Mouse (Mus musculus) embryo, embryonic 10.5 days (tissue): ENCODE data around the gene Grap2.
"Not testable (repeated sequence)": the region's sequence is repeated elsewhere in the genome, so short reads cannot be mapped to it uniquely, and the experiment has no call there.

Experiments
- DNase-seq: peaks from one replicate; pipeline ENCODE4 v3.0.0-alpha.2; 2015; ENCODE audit warnings: low spot score

Gene Grap2

DNA sequence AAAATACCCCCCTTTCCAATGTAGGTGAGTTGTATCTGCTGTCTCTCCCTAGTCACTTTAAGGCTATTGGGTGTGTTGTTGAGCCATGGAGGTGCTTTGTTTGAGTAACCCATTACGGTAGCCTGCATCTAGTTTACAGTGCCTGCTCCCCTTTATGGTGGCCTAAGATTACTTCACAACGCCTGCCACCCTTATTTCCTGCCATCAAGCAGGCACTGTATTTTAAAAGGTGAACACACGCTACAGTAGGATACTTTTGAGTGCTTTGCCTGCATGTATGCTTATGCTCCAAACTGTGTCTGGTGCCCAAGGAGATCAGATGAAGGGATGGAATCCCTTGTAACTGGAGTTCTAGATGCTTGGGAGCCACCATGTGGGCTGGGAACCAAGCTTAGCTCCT is 5.3 kb upstream of the Grap2 start:
- DNase-seq, result no peak

DNA sequence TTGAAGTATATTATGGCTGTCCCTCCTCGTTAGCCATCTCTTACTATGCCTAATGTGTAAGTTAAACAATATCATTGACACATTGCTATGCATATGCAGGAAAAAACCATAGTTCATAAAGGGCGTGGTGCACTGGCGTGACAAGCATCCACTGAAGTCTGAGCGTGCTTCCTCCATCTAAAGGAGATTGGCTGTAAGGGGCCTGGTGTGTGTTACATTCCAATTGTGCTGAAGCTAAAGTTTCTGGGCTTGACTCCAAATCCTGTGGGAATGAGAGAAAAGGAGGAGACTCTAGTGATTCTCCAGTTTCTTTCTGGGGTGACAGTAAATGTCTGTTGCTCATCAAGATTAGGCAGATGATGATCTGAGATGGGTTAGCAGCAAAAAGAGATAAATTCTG is 4.7 kb upstream of the Grap2 start:
- DNase-seq, result no peak

DNA sequence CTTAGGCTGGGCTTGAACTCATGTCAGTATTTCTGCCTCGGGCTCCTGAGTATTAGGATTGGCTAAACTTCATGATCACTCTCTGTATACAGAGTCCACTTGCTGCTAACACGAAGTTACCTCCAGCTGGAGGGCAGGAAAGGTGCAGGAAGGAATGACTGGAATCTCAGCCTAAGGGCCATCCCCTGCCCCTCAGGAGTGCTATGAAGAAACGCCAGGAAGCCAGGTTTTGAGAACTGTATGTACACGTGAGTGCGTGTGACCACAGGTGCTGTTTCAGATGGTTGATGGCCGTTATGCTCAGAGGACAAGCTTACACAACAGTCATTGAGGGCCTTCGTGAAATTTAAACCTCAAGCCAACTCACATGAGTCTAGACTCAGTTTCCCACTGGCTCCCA is 3.2 kb upstream of the Grap2 start:
- DNase-seq, result no peak

DNA sequence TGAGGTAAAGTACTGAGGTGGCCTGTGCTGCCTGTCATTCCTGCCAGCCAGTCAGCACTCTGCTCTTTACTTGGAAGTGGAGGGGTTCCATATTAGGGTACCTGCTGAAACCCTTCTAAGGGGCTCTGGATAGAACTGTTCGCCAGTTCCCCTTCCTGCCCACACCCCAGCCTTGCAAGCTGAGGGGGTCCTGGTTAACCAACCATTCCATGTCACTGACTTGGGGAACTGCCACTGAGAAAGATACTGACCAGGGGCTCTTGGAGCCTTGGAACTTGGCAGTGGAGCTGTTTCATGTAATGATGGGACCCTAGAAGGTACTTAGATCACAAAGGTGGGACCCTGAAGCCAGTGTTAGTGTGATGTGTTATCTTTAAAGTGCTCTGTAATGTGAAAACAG is 2.2 kb upstream of the Grap2 start:
- DNase-seq, result no peak

DNA sequence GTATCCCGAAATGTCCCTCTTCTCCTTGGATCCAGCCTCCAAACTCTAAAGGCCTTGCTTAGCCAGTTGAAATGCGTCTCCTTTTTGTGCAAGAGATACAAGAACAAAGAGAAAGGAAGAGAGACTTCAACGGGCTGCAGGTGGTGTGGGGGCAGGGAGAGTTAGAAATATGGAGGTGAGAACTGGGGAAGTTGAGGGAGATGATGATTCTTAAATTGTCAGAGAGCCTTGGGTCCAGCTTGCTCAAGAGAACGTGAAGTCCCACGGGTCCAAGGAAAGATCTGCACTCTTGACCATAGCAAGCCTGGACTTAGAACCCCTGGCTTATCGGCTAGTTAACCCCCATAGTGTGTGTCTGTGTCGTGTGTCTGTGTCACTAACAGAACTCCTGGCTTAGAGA is 783 bp upstream of the Grap2 start:
- no peak for DNase-seq

DNA sequence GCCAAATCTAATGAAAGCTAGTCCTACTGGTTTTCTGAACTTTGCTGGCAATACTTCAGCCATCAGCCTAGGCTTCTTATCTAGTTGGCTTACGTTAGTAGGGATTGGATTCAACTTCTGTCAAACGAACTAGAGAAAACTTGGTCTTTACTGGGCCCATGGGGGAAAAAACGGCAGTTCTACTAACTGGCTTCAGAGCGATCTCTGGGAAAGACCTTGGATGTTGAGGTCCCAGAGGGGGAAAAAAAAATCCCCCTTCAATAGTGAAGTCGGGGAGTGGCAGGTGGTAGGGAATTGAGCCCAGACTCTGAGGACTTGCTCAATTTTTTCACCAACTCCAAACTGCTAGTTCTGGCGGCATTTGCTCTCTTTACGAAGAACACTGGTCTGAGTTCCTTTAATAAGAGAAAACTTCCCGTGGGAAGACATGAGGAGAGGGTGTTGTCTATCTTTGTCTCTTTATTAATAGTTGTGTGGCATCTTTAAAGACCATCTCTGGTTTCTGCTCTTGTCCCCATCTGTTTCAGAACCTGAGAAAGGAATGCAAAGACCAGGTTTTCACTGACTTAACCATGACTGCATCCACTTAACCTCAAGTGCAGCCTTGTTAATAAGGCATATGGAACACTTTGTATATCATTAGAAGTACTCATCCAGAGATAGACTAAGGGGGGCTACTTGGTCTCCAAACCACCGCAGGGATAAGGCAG is 572 bp downstream of the Grap2 start:
- no peak for DNase-seq

DNA sequence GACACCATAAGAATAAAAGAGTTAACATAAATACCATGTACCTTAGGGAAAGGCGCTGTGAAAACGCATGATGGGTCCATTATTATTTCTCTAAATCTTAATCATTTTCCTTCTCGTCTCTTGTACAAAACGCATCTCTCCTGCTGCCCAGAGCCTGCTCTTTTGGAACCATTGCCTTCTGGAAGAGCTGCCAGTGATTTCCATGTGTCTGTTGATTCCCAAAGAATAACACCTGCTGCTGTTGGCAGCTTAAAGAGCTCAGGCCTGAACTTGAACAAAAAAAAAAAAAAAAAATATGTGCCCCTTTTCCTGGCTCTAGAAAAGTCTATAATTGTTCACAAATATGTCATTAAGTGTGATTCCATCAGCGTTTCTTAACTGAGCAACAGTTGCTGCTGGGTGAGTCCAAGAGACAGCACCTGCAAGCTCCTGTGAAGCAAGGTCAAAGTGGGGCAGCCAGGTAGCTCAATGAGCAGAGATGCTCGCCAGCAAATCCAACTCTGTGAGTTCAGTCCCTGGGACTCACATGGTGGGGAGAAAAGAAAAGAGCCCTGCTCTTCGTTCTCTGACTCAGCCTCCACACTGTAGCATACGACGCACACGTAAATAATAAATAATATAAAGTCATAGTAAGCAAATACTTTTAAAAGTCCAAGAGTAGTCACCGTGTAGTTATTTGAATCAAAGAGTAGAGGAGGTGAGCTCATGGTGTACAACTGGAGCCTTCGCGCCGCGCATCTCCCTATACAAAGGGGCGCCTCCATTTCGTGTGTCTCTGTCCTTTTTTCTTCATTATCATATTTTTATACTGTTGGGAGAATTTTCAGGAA is 2.0 kb downstream of the Grap2 start:
- DNase-seq, result no peak

DNA sequence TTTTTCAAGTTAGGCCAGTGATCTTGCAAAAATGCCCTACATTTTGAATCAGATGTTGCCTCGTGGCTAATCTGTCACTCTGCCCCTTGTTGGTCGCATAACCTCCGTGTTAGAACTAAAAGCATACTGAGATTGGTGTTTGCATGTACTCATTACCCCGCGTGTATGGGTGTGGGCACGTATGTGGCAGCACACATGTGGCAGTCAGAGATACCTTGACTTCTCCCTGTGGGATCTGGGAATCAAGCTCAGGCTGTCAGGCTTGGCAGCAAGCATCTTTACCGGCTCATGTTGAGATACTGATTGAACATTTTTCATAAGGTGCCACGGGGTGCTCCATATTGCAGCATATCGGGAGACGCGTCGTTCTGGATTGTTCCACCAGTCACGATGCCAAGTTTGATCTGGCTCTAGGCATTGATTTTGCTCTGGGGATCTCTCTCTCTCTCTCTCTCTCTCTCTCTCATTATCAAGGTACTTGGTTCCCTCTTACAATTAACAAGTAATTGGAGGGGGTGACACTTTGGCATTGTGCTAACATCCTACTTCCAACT is 3.5 kb downstream of the Grap2 start:
- DNase-seq, result no peak

DNA sequence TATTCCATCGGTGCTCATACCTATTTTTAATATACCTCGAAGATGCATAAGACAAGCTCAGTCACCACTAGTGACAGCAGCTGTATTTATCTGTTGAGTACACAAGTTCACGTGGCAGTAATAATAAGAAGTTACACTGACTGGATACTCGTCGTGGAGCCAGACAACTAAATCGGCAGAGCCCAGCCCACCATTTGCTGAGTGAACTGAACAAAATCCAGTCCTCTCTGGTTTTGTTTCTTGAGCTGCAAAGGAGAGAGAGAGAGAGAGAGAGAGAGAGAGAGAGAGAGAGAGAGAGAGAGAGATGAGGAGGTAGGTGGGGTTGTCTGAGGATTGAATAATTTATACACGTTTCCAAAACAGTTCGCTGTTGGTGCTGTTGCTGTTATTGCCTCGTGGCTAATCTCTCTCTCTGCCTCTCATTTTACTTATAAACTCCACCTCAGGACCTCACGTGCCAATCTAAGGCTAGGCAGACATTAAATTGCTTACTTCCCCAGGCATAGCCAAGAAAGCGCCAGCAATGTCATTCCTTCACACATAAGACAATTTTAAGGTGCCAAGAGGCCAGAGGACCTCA is 4.1 kb downstream of the Grap2 start:
- DNase-seq, result no peak

DNA sequence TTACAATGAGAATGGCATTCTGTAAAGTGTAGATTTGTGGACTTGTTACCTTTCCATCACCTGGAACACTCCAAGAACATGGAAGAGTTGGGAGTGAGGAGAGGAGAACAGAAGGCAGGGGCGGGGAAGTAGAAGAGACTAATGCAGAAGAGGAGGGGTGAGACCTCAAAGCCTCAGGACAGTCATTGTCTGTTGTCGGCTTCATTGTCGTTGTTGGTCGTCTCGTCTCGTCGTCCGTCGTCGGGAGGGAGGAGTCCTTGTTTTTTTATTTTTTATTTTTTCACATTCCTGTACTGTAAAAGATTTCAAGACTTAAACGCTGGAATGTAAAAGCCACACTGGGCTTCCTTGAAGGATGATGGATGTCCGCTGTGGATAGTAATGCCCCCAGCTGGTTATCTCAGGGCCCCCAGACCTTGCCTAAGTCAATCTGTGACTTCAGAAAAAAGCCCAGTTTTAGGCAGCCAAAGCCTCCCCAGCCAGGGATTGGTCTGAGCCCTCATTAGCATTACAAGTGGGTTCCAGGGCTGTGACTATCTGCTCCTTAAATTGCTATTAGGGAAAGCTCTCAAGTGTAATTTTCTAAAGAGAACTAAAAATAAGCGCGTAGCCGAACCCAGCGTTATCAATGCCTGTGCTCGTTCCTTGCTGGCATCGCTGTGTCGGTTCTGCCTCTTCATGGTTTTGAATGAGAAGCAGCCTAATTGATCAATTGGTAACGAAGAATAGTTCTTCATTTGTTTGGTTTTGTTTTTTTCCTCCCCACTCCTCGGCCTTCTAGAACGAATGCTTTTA is 5.0 kb downstream of the Grap2 start:
- peak; percentile 30 for DNase-seq

DNA sequence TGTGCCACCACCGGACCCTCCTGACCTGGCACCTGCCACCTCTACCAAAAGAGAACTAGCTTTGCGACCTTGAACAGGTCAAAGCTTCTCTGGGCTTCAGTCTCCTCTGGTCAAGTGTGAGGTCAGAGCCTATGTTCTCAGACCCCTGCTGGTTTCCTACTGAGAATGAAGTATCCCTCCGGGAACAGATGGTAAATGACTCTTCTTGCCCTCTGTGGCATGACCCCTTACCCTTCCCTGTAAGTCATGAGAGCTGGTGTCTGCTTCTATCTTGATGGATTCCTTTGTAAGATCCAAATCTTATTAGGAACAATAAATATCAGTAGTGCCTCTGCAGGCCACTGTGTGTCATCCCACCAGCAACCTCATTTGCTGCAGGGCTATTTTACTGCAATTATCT is 6.7 kb downstream of the Grap2 start:
- DNase-seq, result peak; percentile 57

DNA sequence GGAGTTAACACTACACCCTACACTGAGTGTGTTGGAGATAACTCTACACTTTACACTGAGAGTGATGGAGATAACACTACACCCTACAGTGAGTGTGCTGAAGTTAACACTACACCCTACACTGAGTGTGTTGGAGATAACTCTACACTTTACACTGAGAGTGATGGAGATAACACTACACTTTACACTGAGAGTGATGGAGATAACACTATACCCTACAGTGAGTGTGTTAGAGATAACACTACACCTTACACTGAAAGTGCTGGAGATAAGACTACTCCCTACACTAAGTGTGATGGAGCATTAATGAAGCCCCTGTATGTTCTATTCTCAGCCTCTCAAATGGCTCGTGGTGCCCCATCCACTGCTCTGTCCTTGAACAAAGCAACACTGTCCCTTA is 8.2 kb downstream of the Grap2 start:
- DNase-seq, result not testable (repeated sequence)

DNA sequence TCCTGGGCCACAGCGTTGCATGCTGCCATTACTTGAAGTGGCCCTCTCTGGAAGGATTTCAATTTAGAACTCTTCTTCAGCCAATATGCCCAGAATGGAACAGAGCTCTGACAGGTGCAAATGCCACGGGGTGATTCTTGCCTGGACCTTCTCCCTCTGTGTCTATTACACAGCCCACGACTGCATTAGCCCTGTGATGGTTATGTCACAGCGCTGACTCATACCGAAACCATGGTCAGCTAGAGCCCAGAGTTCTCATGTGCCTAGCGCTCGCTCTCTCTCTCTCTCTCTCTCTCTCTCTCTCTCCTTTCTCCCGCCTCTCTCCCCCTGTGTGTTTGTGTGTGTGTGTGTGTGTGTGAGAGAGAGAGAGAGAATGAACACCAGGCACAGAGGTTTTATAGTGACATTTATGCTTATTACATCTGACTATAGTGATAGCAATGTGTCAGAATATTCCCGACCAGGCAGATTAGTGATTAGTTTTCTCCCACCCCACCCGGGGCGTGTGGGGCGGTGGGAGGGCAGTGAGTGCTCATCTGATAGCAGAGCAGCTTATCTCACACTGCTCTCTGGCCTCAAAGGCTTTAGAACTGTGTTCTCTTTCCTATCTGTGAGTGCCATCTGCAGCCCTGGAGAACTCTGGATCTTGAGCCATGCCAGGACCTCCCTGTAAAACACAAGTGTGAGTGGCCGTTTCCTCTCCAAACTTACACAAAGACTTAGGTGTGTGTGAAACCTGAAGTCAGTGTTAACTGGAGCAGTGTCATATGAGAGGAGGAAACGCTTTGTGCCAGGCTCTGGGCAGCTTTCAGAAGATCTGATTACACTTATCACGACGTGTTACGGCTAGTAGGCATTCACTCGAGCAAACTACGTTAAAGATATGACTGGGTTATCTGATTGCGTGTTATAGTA is 10.4 kb downstream of the Grap2 start:
- no peak for DNase-seq

DNA sequence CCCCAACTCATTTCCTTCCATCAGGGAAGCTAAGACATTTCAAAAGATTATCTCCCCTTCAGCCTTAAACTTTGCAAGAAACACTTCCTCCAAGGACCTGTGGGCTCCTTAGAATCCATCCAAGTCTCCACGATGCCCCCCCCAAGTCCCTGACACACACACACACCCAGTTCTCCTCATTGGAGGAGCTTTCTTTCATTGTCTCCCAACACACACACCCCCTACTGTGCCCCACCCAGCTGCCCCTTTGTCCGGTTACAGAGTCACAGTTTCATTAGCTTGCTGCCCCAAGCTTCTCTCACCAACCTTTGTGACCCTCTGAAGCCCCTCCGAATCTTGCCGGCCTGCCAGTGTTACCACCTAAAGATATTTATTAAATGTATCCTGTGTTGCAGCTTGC is 13.9 kb downstream of the Grap2 start:
- DNase-seq, result no peak

DNA sequence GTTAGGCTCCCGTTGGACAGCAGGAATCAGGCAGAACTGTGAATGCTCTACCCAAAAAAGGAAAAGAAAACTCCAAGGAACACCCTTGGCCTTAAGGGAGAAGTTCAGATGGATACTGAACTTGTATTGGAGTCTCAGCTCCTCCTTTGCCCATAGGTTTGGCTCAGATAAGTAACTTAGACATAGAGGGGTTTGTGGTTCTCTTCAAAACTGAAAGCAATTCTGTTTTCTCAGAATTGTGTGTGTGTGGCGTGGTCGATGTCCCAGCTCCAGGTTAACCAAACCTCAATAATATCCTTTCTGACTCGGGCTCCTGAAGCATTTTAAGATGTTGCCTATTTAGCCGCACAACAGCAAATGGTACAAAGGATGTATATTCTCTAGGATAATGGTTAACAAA is 18.2 kb downstream of the Grap2 start:
- no peak for DNase-seq

DNA sequence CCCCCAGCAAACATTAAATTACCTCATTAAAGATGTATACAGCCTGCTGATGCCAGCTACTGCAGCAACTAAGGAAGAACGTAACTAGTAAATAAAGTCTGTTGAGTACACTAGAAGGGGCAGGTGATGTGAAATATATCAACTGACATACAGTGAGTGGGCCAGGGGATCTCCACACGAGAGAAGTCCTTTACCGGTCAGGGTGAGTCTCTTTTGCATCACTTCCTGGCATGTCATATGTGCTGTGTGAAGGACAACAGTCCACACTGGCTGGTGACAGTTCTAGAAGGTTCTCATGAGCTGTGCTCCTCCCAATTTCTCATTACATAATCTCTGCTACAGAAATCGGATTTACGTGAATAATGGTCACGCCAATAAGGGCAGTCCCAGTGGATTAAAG is 20.3 kb downstream of the Grap2 start:
- DNase-seq, result no peak

DNA sequence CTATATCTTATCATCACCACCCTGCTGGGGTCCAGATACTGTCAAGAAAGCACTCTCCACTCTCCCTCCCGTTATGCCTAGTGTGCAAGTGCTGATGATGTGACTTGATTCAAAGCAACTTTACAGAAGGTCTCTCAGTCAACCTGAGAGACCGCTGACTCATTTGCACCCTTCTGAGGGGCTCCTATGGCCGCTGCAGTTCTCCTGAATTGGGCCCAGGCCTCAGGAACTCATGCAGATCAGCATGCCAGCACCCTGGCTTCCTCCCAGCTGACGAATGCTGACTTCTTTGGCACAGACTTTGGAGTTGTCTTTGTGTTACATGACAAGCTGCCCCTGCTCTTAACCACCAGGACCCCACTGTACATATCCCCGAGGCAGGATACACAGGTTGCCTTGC is 21.5 kb downstream of the Grap2 start:
- no peak for DNase-seq

DNA sequence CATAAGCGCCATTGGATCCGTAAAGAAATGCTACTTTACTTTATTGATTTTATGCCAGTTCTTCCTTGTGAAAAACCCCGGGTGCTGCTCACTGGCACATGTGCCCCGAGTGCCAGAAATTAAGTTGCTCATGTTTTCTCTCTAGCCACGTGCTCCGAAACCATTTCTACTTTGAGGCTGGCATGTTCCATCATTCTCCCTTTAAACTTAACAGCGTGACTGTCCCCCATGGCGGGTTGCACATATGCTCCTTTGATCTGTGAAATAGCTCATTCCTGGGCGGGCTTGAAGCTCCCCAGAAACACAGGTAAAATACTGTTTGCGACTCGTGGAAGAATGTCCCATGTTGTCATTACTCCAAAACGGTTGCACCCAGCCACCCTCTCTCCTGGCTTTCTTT is 26.4 kb downstream of the Grap2 start:
- DNase-seq, result no peak

DNA sequence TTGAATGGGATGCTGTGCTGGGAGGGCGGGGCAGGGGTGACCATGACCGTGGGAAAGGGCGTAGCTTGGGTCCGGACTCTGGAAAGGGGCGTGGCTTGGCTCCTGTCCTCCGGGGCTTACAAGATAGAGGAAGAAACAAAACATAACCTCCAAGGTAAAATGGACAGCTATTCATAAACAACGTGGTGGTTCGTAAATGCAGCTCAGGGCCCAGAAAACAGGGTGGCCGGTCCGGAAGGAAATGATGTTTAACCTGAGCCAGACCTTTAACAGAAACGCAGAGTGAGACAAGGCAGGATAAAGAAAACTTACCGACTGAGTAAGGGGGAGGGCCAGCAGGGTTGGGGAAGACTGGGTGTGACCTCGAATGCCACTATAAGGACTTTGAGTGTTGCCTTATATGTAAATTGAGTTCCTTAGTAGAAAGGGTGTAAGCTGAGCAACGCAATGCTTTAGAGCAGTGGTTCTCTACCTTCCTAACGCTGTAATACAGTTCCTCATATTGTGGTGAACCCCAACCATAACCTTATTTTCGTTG is 26.9 kb downstream of the Grap2 start:
- no peak for DNase-seq

DNA sequence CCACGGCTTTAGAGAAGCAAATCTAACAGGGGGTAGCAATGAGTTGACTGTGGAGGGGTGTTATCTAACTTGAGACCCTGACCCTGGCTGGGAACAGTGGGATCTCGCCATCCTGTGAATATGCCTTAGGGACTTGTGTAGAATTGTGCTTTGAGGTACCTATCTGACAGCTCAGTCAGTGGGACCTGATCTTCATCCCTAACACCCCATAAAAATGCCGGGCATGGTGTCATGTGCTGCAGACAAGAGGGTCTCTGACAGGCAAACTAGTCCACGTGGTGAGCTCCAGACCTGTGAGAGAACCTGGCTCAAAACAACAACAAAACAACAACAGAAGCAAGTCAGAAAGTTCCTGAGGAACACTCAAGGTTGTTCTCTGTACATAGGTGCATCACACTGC is 27.4 kb downstream of the Grap2 start:
- no peak for DNase-seq

DNA sequence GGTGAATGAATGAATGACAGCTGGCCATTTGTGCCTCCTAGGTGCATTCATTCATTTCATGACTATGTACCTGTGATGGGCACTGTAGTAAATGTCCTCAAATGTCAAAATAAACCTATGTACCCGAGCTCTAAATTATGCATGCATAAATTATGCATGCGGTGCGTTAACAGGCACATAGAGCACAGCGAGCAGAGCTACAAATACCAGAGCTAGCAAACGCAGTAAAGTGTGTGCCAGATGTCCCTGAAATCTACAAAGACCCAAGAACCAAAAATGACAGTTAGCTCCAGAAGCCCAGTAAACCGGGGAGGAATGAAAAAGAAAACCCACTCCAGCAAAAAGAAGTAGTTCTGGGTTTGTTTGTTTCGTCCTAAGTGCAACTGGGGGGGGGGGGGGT is 29.1 kb downstream of the Grap2 start:
- no peak for DNase-seq
